Mouse (Mus musculus) granulocyte monocyte progenitor cell, adult 5-6 weeks (primary cell): ENCODE data around the gene Unc5a. TPM values are rescaled to one million over a fixed set of nuclear protein-coding genes. Genes with fewer than 3 reads are reported as not detected.

Source experiments
- ATAC-seq: replicated peaks from 2 replicates; pipeline ENCODE4 v1.8.0; 2016; ENCODE audit warnings: mild to moderate bottlenecking, moderate TSS enrichment, inconsistent platforms; ENCODE audit not compliant: poor library complexity, severe bottlenecking
- total RNA-seq, 2 experiments: library from RNA; stranded (forward) in 1 of 2; stranded (reverse) in 1 of 2; fragments of 200-712, 200-1000 nt in 1 of 2; fragments of >200 nt in 1 of 2; fragmentation: Nextera tagmentation in 1 of 2; gene quantifications; 2 replicates each; pipeline ENCODE4 v1.2.3; 2014 to 2017

Unc5a gene
- total RNA-seq, 2 experiments from 2014 or later, result not detected

DNA sequence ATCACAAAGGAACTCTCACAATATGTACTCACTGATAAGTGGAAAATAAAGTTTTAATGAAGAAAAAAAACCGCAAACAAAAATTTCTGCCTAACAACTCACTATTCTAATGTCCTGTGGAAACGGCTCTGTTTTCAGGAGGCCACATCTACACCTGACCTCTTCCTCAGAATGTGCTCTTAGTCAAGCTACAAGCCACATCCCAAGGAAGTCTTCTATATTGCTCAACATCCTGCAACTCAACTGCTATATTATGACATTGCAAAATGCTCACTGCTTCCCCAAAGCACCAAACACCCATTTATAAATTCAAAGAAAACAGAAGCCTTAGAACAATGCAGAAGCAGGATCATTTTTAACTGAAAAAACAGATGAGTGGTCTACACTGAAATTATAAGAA lies 90.8 kb downstream of the Unc5a start:
- peak; percentile 100 for ATAC-seq

- ATAC-seq, result no peak
These were observed 98.5 kb downstream of the Unc5a start for GRCm38 (mm10) chr13:55047706-55048105.

Other genes starting within 250 kb of the Unc5a start
- gene Cdhr2, start 247.9 kb upstream of the Unc5a start, total RNA-seq (2014; fragmentation: Nextera tagmentation), result not detected in 2 replicates
- gene Cdhr2, start 247.9 kb upstream of the Unc5a start, total RNA-seq (2017), result not detected in 2 replicates
- not detected in 2 replicates for gene Gprin1, start 199.5 kb upstream of the Unc5a start, total RNA-seq (2014; fragmentation: Nextera tagmentation)
- gene Gprin1, start 199.5 kb upstream of the Unc5a start, total RNA-seq (2017), result not detected in 2 replicates
- gene Sncb, start 182.8 kb upstream of the Unc5a start, total RNA-seq (2014; fragmentation: Nextera tagmentation), result not detected in 2 replicates
- gene Sncb, start 182.8 kb upstream of the Unc5a start, total RNA-seq (2017), result not detected in 2 replicates
- not detected in 2 replicates for gene Eif4e1b, start 165.4 kb upstream of the Unc5a start, total RNA-seq (2014; fragmentation: Nextera tagmentation)
- not detected in 2 replicates for gene Eif4e1b, start 165.4 kb upstream of the Unc5a start, total RNA-seq (2017)
- 1.4 and 5.6 TPM in 2 replicates for gene Tspan17, start 160.0 kb upstream of the Unc5a start, total RNA-seq (2014; fragmentation: Nextera tagmentation)
- 0.31 TPM in 1 of 2 replicates, not detected in the other for gene Tspan17, start 160.0 kb upstream of the Unc5a start, total RNA-seq (2017)
- 190 and 234 TPM in 2 replicates for gene Hk3, start 72.0 kb downstream of the Unc5a start, total RNA-seq (2014; fragmentation: Nextera tagmentation)
- 194 and 218 TPM in 2 replicates for gene Hk3, start 72.0 kb downstream of the Unc5a start, total RNA-seq (2017)
- gene Uimc1, start 150.9 kb downstream of the Unc5a start, total RNA-seq (2014; fragmentation: Nextera tagmentation), result 40.7 and 43.8 TPM in 2 replicates
- gene Uimc1, start 150.9 kb downstream of the Unc5a start, total RNA-seq (2017), result 60.8 and 64.3 TPM in 2 replicates
- 12.3 and 36.2 TPM in 2 replicates for gene Zfp346, start 155.9 kb downstream of the Unc5a start, total RNA-seq (2014; fragmentation: Nextera tagmentation)
- gene Zfp346, start 155.9 kb downstream of the Unc5a start, total RNA-seq (2017), result 5.3 and 8.4 TPM in 2 replicates
- gene Gm17617, start 184.1 kb downstream of the Unc5a start, total RNA-seq (2014; fragmentation: Nextera tagmentation), result not detected in 2 replicates
- gene Gm17617, start 184.1 kb downstream of the Unc5a start, total RNA-seq (2017), result not detected in 2 replicates
- not detected in 2 replicates for gene Fgfr4, start 203.2 kb downstream of the Unc5a start, total RNA-seq (2014; fragmentation: Nextera tagmentation)
- gene Fgfr4, start 203.2 kb downstream of the Unc5a start, total RNA-seq (2017), result not detected in 2 replicates